Mouse (Mus musculus): ENCODE data around the gene Lca5.

Gene Lca5

GRCm38 (mm10) chr9:83440392-83441357 lies at the start of gene Lca5:
Gene Lca5, minus strand, starts transcription at chr9:83441127.
- DNase-seq (ENCODE audit: low spot score): peak; percentile 90

- peak; percentile 37 for DNase-seq (ENCODE audit: low spot score)
Measured at GRCm38 (mm10) chr9:83488491-83489210, 47.7 kb upstream of the Lca5 start.

- DNase-seq (ENCODE audit: low spot score): peak; percentile 28
Measured at GRCm38 (mm10) chr9:83487771-83488470, 47.0 kb upstream of the Lca5 start.

- DNase-seq (ENCODE audit: low spot score): no peak
Measured at GRCm38 (mm10) chr9:83485966-83486365, 45.0 kb upstream of the Lca5 start.

GRCm38 (mm10) chr9:83485357-83485756 lies 44.4 kb upstream of the Lca5 start:
- no peak for DNase-seq (ENCODE audit: low spot score)

GRCm38 (mm10) chr9:83483419-83483818 lies 42.5 kb upstream of the Lca5 start:
- no peak for DNase-seq (ENCODE audit: low spot score)

- DNase-seq (ENCODE audit: low spot score): no peak
Measured at GRCm38 (mm10) chr9:83482176-83482949, 41.4 kb upstream of the Lca5 start.

- no peak for DNase-seq (ENCODE audit: low spot score)
Measured at GRCm38 (mm10) chr9:83469871-83470270, 28.9 kb upstream of the Lca5 start.

GRCm38 (mm10) chr9:83447771-83448170 lies 6.8 kb upstream of the Lca5 start:
- DNase-seq (ENCODE audit: low spot score): peak; percentile 67

GRCm38 (mm10) chr9:83447176-83447575 lies 6.2 kb upstream of the Lca5 start:
- DNase-seq (ENCODE audit: low spot score): peak; percentile 7

GRCm38 (mm10) chr9:83437621-83438020 lies 3.3 kb downstream of the Lca5 start:
- DNase-seq (ENCODE audit: low spot score): no peak

GRCm38 (mm10) chr9:83434489-83434888 lies 6.4 kb downstream of the Lca5 start:
- no peak for DNase-seq (ENCODE audit: low spot score)

- DNase-seq (ENCODE audit: low spot score): no peak
Measured at GRCm38 (mm10) chr9:83433661-83434060, 7.3 kb downstream of the Lca5 start.

GRCm38 (mm10) chr9:83427926-83428325 lies 13.0 kb downstream of the Lca5 start:
- no peak for DNase-seq (ENCODE audit: low spot score)

GRCm38 (mm10) chr9:83418965-83419364 lies 22.0 kb downstream of the Lca5 start:
- DNase-seq (ENCODE audit: low spot score): no peak

GRCm38 (mm10) chr9:83413046-83413445 lies 27.9 kb downstream of the Lca5 start:
- DNase-seq (ENCODE audit: low spot score): no peak

- DNase-seq (ENCODE audit: low spot score): no peak
Measured at GRCm38 (mm10) chr9:83405150-83405549, 35.8 kb downstream of the Lca5 start.

GRCm38 (mm10) chr9:83400783-83401182 lies 40.1 kb downstream of the Lca5 start:
- DNase-seq (ENCODE audit: low spot score): no peak

GRCm38 (mm10) chr9:83399414-83399813 lies 41.5 kb downstream of the Lca5 start:
- DNase-seq (ENCODE audit: low spot score): no peak

- DNase-seq (ENCODE audit: low spot score): no peak
Measured at GRCm38 (mm10) chr9:83398260-83398659, 42.7 kb downstream of the Lca5 start.

- DNase-seq (ENCODE audit: low spot score): no peak
Measured at GRCm38 (mm10) chr9:83395456-83395855, 45.5 kb downstream of the Lca5 start.

- no peak for DNase-seq (ENCODE audit: low spot score)
Measured at GRCm38 (mm10) chr9:83391996-83392395, 48.9 kb downstream of the Lca5 start.

Measured in MN1 (cell line).